Mouse (Mus musculus): Measurements from ENCODE around the gene Mrpl10. TPM values are rescaled to one million over a fixed set of nuclear protein-coding genes. Genes with fewer than 3 reads are reported as not detected.

Gene Mrpl10
- polyA plus RNA-seq, 1 experiment from 2014 or later = 34.5 TPM

GRCm38 (mm10) chr11:97083401-97084140, 42.2 kb downstream of the Mrpl10 start:
- no peaks in the 10 kb centered on the region for H3K36me3 ChIP-seq (replicated peaks; ENCODE audit: insufficient read depth, low read length)
- no peak overlapping the region for H3K9ac ChIP-seq (replicated peaks)
- no peak for ATAC-seq
- TF ChIP-seq CTCF (IDR thresholded peaks at IDR 0.05; ENCODE audit: low read depth) = no peak
- TF ChIP-seq EP300 (IDR thresholded peaks at IDR 0.05; ENCODE audit: low read depth) = no peak
- WGBS (ENCODE audit: insufficient replicate concordance) = 28% methylated on average over 22 of the region's 22 CpGs
- no peak overlapping the region for H3K4me3 ChIP-seq (ENCODE audit: low read depth, low read length)
- H3K4me1 ChIP-seq (ENCODE audit: insufficient read depth) = no peaks in the 10 kb centered on the region
- no peak for DNase-seq
- no peaks in the 10 kb centered on the region; the same call in 1 of the 2 replicates for H3K9me3 ChIP-seq (ENCODE audit: low read length)
- H3K27me3 ChIP-seq (ENCODE audit: insufficient read depth, low read length) = 0 out of 2 replicates have a peak, but pooled peaks cover 2% of the 10 kb centered on the region
- no peak overlapping the region for H3K4me2 ChIP-seq (ENCODE audit: low read depth, low read length)
- H3K27ac ChIP-seq (ENCODE audit: low read depth) = no peak overlapping the region

DNA sequence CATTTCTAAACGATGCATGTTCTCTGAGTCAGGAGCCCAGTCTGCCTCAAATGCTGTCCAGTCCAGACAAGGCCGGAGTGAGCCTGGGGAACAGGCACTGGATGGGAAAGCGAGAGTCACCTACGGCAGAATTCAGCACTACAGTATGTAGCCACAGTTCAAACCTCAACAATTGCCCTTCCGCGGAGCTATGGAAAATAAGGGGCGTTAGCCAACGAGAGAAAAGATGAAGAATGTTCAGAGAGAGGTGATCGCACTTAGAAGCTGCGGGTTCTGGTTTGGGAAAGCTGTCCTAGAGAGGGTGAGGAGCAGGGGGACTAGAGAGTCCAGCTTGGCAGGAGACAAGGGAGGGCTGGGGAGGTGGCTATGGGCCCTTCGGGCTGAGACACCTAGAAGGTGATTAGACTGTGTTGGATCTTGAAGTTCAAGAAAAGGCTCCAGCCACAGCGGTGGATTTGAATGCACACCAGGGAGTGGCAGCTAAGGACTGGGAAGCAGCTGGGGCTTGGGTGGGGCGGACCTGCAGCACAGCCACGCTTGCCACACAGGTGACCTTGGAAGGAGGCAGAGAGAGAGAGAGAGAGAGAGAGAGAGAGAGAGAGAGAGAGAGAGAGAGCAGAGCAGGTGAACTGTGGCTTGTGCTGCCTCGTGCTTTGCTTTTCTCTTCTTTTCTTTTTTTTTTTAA, 43.6 kb downstream of the Mrpl10 start:
- H3K27me3 ChIP-seq (ENCODE audit: insufficient read depth, low read length) = 0 out of 2 replicates have a peak, but pooled peaks cover 2% of the 10 kb centered on the region
- ATAC-seq (no peak), DNase-seq (no peak)
- H3K4me2 ChIP-seq (ENCODE audit: low read depth, low read length) = no peak overlapping the region
- no peaks in the 10 kb centered on the region; the same call in 1 of the 2 replicates for H3K9me3 ChIP-seq (ENCODE audit: low read length)
- H3K9ac ChIP-seq (replicated peaks) = no peak overlapping the region
- H3K4me3 ChIP-seq (ENCODE audit: low read depth, low read length) = no peak overlapping the region
- H3K36me3 ChIP-seq (replicated peaks; ENCODE audit: insufficient read depth, low read length) = no peaks in the 10 kb centered on the region
- no peak overlapping the region for H3K27ac ChIP-seq (ENCODE audit: low read depth)
- TF ChIP-seq CTCF (IDR thresholded peaks at IDR 0.05; ENCODE audit: low read depth) (no peak), EP300 (IDR thresholded peaks at IDR 0.05; ENCODE audit: low read depth) (no peak)
- H3K4me1 ChIP-seq (ENCODE audit: insufficient read depth) = no peaks in the 10 kb centered on the region
- WGBS (ENCODE audit: insufficient replicate concordance) = 78% methylated on average over 15 of the region's 15 CpGs

GRCm38 (mm10) chr11:97086365-97086764, 45.0 kb downstream of the Mrpl10 start:
- H3K9me3 ChIP-seq (ENCODE audit: low read length) = no peaks in the 10 kb centered on the region; the same call in 1 of the 2 replicates
- H3K9ac ChIP-seq (replicated peaks) = no peak overlapping the region
- H3K36me3 ChIP-seq (replicated peaks; ENCODE audit: insufficient read depth, low read length) = no peaks in the 10 kb centered on the region
- no peak overlapping the region for H3K4me3 ChIP-seq (ENCODE audit: low read depth, low read length)
- WGBS (ENCODE audit: insufficient replicate concordance) = 65% methylated on average over 6 of the region's 6 CpGs
- TF ChIP-seq CTCF (IDR thresholded peaks at IDR 0.05; ENCODE audit: low read depth) = no peak
- TF ChIP-seq EP300 (IDR thresholded peaks at IDR 0.05; ENCODE audit: low read depth) = no peak
- ATAC-seq (no peak), DNase-seq (no peak)
- no peak overlapping the region for H3K4me2 ChIP-seq (ENCODE audit: low read depth, low read length)
- H3K4me1 ChIP-seq (ENCODE audit: insufficient read depth) = no peaks in the 10 kb centered on the region
- H3K27me3 ChIP-seq (ENCODE audit: insufficient read depth, low read length) = 0 out of 2 replicates have a peak, but pooled peaks cover 7% of the 10 kb centered on the region
- H3K27ac ChIP-seq (ENCODE audit: low read depth) = no peak overlapping the region

DNA sequence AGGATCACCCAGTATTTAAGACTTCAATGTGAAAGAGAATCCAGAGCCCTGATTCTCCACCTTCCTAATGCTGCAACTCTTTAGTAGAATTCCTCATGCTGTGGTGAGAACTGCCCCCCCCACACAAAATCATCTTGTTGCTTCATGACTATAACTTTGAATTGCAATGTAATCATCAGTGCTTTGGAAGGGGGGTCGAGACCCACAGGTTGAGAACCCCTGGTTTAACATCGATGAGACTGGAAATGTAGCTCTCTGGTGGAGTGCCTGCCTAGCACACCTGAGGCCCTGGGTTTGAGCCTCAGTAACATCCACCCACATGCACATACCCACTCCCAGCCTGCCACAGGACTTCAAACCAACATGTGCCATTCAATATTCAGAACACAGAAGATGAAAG, 53.2 kb downstream of the Mrpl10 start:
- WGBS (ENCODE audit: insufficient replicate concordance) = 61% methylated on average over 2 of the region's 2 CpGs

DNA sequence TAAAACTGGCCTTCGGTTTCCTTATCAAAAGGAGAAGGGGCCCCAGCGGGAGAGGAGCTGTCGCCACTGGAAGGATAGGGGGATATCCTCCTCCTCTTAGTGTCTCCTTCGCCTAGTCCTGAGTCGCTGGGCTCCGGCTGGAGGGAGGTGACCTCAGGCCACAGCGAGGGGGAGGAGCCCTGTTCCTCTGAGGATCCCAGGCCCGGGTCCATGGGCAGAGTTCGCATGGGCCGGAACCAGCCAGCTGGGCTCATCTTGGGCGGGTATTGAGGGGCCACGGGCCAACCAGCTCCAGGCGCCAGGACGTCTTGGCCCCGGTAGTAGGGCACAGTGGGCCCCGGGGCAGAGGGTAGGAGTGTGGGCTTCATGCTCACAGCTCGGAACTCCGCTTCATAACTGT, 57.4 kb downstream of the Mrpl10 start:
- Histone ChIP-seq H3K9ac (replicated peaks) (no peak overlapping the region), H3K4me2 (ENCODE audit: low read depth, low read length) (peak overlapping the region; percentile 19; the same call in 1 of the 2 replicates), H3K9me3 (ENCODE audit: low read length) (no peaks in the 10 kb centered on the region), H3K4me3 (ENCODE audit: low read depth, low read length) (no peak overlapping the region), H3K4me1 (ENCODE audit: insufficient read depth) (no peaks in the 10 kb centered on the region), H3K36me3 (replicated peaks; ENCODE audit: insufficient read depth, low read length) (no peaks in the 10 kb centered on the region), H3K27me3 (ENCODE audit: insufficient read depth, low read length) (peaks cover 38% of the 10 kb centered on the region), H3K27ac (ENCODE audit: low read depth) (no peak overlapping the region)
- no peak for DNase-seq
- ATAC-seq = no peak
- 13% methylated on average over 18 of the region's 18 CpGs for WGBS (ENCODE audit: insufficient replicate concordance)
- no peak for TF ChIP-seq CTCF (IDR thresholded peaks at IDR 0.05; ENCODE audit: low read depth)
- no peak for TF ChIP-seq EP300 (IDR thresholded peaks at IDR 0.05; ENCODE audit: low read depth)

More for the DNA sequence above, 53.2 kb downstream of the Mrpl10 start:
- no peaks in the 10 kb centered on the region for H3K4me1 ChIP-seq (ENCODE audit: insufficient read depth)
- H3K4me2 ChIP-seq (ENCODE audit: low read depth, low read length) = no peak overlapping the region
- H3K4me3 ChIP-seq (ENCODE audit: low read depth, low read length) = no peak overlapping the region
- ATAC-seq (no peak), DNase-seq (no peak)
- H3K9ac ChIP-seq (replicated peaks) = no peak overlapping the region
- TF ChIP-seq CTCF (IDR thresholded peaks at IDR 0.05; ENCODE audit: low read depth) (no peak), EP300 (IDR thresholded peaks at IDR 0.05; ENCODE audit: low read depth) (no peak)
- H3K9me3 ChIP-seq (ENCODE audit: low read length) = no peaks in the 10 kb centered on the region
- no peaks in the 10 kb centered on the region for H3K36me3 ChIP-seq (replicated peaks; ENCODE audit: insufficient read depth, low read length)
- no peak overlapping the region for H3K27ac ChIP-seq (ENCODE audit: low read depth)
- peaks cover 33% of the 10 kb centered on the region for H3K27me3 ChIP-seq (ENCODE audit: insufficient read depth, low read length)

Small RNAs within 50 kb of the gene (microRNA-seq; reads per million reads assigned to microRNA genes)
- gene Mir8103 = not detected

Other genes starting within 250 kb of the Mrpl10 start
- 17.6 and 22.1 TPM in 2 replicates for gene Nfe2l1, start 211.6 kb upstream of the Mrpl10 start, polyA plus RNA-seq (2015; fragmentation: Nextera tagmentation; extraction: Ambion mirVana)
- gene Copz2, start 191.7 kb upstream of the Mrpl10 start, polyA plus RNA-seq (2015; fragmentation: Nextera tagmentation; extraction: Ambion mirVana) = 51.0 and 55.5 TPM in 2 replicates
- gene Cdk5rap3, start 125.1 kb upstream of the Mrpl10 start, polyA plus RNA-seq (2015; fragmentation: Nextera tagmentation; extraction: Ambion mirVana) = 38.3 and 38.4 TPM in 2 replicates
- gene Prr15l, start 113.5 kb upstream of the Mrpl10 start, polyA plus RNA-seq (2015; fragmentation: Nextera tagmentation; extraction: Ambion mirVana) = 10.1 and 13.9 TPM in 2 replicates
- gene Pnpo, start 97.6 kb upstream of the Mrpl10 start, polyA plus RNA-seq (2015; fragmentation: Nextera tagmentation; extraction: Ambion mirVana) = 271 and 273 TPM in 2 replicates
- 6.8 and 7.1 TPM in 2 replicates for gene Sp2, start 58.6 kb upstream of the Mrpl10 start, polyA plus RNA-seq (2015; fragmentation: Nextera tagmentation; extraction: Ambion mirVana)
- gene Sp6, start 28.2 kb upstream of the Mrpl10 start, polyA plus RNA-seq (2015; fragmentation: Nextera tagmentation; extraction: Ambion mirVana) = 0.06 and 0.07 TPM in 2 replicates
- 20.6 and 21.2 TPM in 2 replicates for gene Scrn2, start 11.6 kb upstream of the Mrpl10 start, polyA plus RNA-seq (2015; fragmentation: Nextera tagmentation; extraction: Ambion mirVana)
- 0.65 and 0.73 TPM in 2 replicates for gene Lrrc46, start 153 bp upstream of the Mrpl10 start, polyA plus RNA-seq (2015; fragmentation: Nextera tagmentation; extraction: Ambion mirVana)
- 1.8 and 2.4 TPM in 2 replicates for gene Osbpl7, start 9.1 kb downstream of the Mrpl10 start, polyA plus RNA-seq (2015; fragmentation: Nextera tagmentation; extraction: Ambion mirVana)
- gene Tbx21, start 73.8 kb downstream of the Mrpl10 start, polyA plus RNA-seq (2015; fragmentation: Nextera tagmentation; extraction: Ambion mirVana) = 0.27 and 0.37 TPM in 2 replicates
- gene Tbkbp1, start 109.9 kb downstream of the Mrpl10 start, polyA plus RNA-seq (2015; fragmentation: Nextera tagmentation; extraction: Ambion mirVana) = 1.6 and 1.8 TPM in 2 replicates
- gene Kpnb1, start 146.3 kb downstream of the Mrpl10 start, polyA plus RNA-seq (2015; fragmentation: Nextera tagmentation; extraction: Ambion mirVana) = 12.1 and 12.3 TPM in 2 replicates
- 11.3 and 16.5 TPM in 2 replicates for gene Npepps, start 239.1 kb downstream of the Mrpl10 start, polyA plus RNA-seq (2015; fragmentation: Nextera tagmentation; extraction: Ambion mirVana)